Mouse (Mus musculus): Measurements from ENCODE around the gene Cadps. TPM values are rescaled to one million over a fixed set of nuclear protein-coding genes. Genes with fewer than 3 reads are reported as not detected.

The Cadps gene
- 63.2 and 63.4 TPM in 2 replicates for polyA plus RNA-seq (2014; fragmentation: Nextera tagmentation; extraction: Ambion mirVana)

DNA sequence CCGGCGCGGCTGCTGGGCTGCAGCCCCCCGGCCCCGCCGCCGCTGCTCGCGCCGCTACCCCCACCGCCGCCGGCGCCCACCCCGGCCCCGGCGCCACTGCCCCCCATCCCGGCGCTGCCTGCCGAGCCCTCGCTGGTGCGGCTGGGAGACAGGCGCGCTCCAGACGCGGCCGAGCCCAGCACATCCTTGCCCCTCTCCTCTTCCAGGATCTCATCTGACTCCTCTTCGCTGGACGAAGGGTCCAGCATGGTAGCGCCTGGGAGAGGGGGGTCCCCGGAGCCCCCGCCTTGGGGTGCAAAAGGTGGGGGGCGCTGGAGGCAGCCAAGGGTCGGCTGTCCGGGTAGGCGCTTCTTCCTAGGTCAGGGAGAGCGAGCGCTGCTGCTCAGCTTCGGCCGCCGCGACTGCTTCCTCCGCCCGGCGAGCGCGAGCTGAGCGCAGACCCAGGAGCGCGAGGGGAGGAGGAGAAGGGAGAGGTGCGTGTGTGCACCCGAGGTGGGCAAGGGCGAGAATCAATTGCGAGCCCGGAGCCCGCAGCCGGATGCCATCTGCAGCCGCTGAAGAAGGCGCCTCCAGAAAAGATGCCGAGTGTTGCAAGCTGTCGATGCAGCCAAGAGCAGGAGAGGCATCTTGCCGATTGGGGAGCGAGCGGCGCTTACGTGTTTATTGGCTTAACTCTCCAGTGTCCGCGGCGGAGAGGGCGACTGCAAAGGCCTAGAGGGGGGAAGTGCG, at the start of gene Cadps:
Gene Cadps, minus strand, starts transcription at position 589 of the 729 bp plus-strand sequence.
- H3K4me2 ChIP-seq (replicated peaks), result peak within 1 kb of the TSS; percentile 72
- H3K27ac ChIP-seq, result peak within 1 kb of the TSS; percentile 98
- H3K4me3 ChIP-seq (replicated peaks; ENCODE audit: low read length), result peak within 1 kb of the TSS; percentile 60
- DNase-seq (ENCODE audit: low spot score), result peak; percentile 79
- H3K36me3 ChIP-seq (replicated peaks; ENCODE audit: control insufficient read depth, insufficient read depth), result no peaks in the 10 kb centered on the region
- peaks cover 25% of the 10 kb centered on the region for H3K4me1 ChIP-seq (replicated peaks; ENCODE audit: control insufficient read depth, insufficient read depth, low read length)
- no peaks in the 10 kb centered on the region for H3K27me3 ChIP-seq (ENCODE audit: control insufficient read depth, insufficient read depth, low read length)
- H3K9me3 ChIP-seq (ENCODE audit: control insufficient read depth, low read length), result no peaks in the 10 kb centered on the region
- ATAC-seq (ENCODE audit: low FRiP score), result peak; percentile 84
- under 1% methylated on average over 70 of the region's 71 CpGs for whole genome bisulfite sequencing
- H3K9ac ChIP-seq, result peak within 1 kb of the TSS; percentile 84

DNA sequence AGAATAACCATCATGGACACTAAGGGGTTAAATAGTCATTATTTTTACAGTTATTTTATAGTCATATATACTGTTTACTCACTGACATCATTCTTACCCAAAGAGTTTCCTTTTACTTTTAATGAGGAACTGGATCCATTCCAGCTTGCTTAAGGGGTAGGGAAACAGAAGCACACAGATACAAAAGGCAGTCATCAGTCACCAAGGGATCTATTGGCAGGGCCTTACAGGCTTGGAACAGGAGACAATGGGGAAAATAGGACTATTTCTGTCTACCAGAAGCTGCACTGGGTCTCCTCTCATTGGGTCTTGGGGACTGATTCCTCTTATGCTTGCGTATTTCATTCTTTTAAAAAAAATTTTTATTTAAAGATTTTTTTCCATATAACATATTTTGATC, 46.7 kb upstream of the Cadps start:
- no peak for ATAC-seq (ENCODE audit: low FRiP score)
- Histone ChIP-seq H3K27ac (no peak overlapping the region), H3K27me3 (ENCODE audit: control insufficient read depth, insufficient read depth, low read length) (no peaks in the 10 kb centered on the region), H3K4me1 (replicated peaks; ENCODE audit: control insufficient read depth, insufficient read depth, low read length) (no peaks in the 10 kb centered on the region), H3K36me3 (replicated peaks; ENCODE audit: control insufficient read depth, insufficient read depth) (no peaks in the 10 kb centered on the region), H3K9me3 (ENCODE audit: control insufficient read depth, low read length) (no peaks in the 10 kb centered on the region), H3K4me2 (replicated peaks) (no peak overlapping the region), H3K9ac (no peak overlapping the region), H3K4me3 (replicated peaks; ENCODE audit: low read length) (no peak overlapping the region)
- DNase-seq (ENCODE audit: low spot score), result peak; percentile 23
- WGBS, result 88% methylated on average over 1 of the region's 1 CpGs

DNA sequence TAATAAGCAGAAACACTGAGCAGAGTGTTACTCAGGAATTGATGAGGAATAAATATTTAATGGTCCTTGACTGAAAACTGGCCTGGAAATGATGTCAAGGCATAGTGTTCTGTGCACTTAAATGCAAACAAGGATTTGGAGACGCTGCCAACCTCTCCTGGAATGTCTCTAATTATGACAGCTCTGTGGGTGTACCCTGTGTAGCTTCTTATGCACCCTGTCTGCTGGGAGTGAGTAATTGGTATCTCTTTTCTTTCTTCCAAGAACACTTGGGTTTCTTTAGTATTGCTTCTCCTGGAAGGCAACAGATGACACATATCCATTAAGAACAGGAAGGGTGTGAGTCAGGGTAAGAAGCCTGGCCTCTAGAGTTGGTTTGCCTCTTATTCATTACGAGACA, 42.4 kb upstream of the Cadps start:
- Histone ChIP-seq H3K27ac (no peak overlapping the region), H3K4me2 (replicated peaks) (no peak overlapping the region), H3K27me3 (ENCODE audit: control insufficient read depth, insufficient read depth, low read length) (no peaks in the 10 kb centered on the region), H3K9ac (no peak overlapping the region), H3K9me3 (ENCODE audit: control insufficient read depth, low read length) (no peaks in the 10 kb centered on the region), H3K36me3 (replicated peaks; ENCODE audit: control insufficient read depth, insufficient read depth) (no peaks in the 10 kb centered on the region), H3K4me1 (replicated peaks; ENCODE audit: control insufficient read depth, insufficient read depth, low read length) (no peaks in the 10 kb centered on the region), H3K4me3 (replicated peaks; ENCODE audit: low read length) (no peak overlapping the region)
- ATAC-seq (ENCODE audit: low FRiP score) (no peak), DNase-seq (ENCODE audit: low spot score) (no peak)
- WGBS, result 71% methylated on average over 2 of the region's 2 CpGs

DNA sequence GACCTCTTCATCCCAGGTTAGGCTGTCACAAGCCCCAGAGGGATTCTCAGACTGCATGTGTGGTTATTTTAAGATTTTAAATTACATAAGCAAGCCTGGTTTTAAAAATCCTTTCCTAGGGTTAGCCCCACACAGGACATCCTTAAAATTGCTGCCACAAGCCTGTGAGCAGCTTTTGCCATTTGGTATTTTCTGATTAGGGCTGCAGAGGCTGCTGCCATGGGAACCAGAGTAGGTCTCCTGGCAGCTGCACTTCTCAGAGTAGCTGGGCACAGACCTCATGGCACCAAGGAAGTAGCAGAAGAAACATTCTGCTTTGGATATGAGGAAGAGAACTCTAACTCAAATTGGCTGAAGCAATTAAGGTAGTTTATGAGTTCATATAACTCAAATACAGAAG, 21.0 kb upstream of the Cadps start:
- Histone ChIP-seq H3K4me1 (replicated peaks; ENCODE audit: control insufficient read depth, insufficient read depth, low read length) (no peaks in the 10 kb centered on the region), H3K4me3 (replicated peaks; ENCODE audit: low read length) (no peak overlapping the region), H3K36me3 (replicated peaks; ENCODE audit: control insufficient read depth, insufficient read depth) (no peaks in the 10 kb centered on the region), H3K9me3 (ENCODE audit: control insufficient read depth, low read length) (no peaks in the 10 kb centered on the region), H3K9ac (no peak overlapping the region), H3K27me3 (ENCODE audit: control insufficient read depth, insufficient read depth, low read length) (no peaks in the 10 kb centered on the region), H3K4me2 (replicated peaks) (no peak overlapping the region), H3K27ac (no peak overlapping the region)
- ATAC-seq (ENCODE audit: low FRiP score) (no peak), DNase-seq (ENCODE audit: low spot score) (no peak)

DNA sequence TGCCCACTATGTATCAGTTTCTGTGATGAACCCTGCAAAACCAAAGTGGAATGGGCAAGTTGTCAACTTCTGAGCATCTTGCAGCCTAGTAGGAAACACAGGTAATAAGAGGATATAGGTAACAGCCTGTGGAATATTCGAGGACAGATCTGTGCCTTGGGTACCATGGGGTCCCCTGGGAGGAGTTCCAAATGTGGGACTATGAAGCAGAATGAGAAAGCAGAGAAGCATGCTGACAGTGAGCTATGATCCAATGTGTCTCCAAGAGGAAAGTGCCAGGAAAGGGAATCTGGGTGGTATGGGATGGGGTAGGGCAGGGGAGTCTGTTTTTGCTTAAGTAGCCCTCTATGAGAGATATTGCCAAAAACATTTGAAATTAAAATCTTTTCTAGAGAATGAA, 16.6 kb upstream of the Cadps start:
- H3K9ac ChIP-seq, result no peak overlapping the region
- no peaks in the 10 kb centered on the region for H3K36me3 ChIP-seq (replicated peaks; ENCODE audit: control insufficient read depth, insufficient read depth)
- no peak overlapping the region for H3K4me3 ChIP-seq (replicated peaks; ENCODE audit: low read length)
- ATAC-seq (ENCODE audit: low FRiP score) (no peak), DNase-seq (ENCODE audit: low spot score) (no peak)
- 61% methylated on average over 1 of the region's 1 CpGs for WGBS
- H3K4me1 ChIP-seq (replicated peaks; ENCODE audit: control insufficient read depth, insufficient read depth, low read length), result no peaks in the 10 kb centered on the region
- H3K27me3 ChIP-seq (ENCODE audit: control insufficient read depth, insufficient read depth, low read length), result no peaks in the 10 kb centered on the region
- no peaks in the 10 kb centered on the region for H3K9me3 ChIP-seq (ENCODE audit: control insufficient read depth, low read length)
- H3K27ac ChIP-seq, result no peak overlapping the region
- no peak overlapping the region for H3K4me2 ChIP-seq (replicated peaks)

DNA sequence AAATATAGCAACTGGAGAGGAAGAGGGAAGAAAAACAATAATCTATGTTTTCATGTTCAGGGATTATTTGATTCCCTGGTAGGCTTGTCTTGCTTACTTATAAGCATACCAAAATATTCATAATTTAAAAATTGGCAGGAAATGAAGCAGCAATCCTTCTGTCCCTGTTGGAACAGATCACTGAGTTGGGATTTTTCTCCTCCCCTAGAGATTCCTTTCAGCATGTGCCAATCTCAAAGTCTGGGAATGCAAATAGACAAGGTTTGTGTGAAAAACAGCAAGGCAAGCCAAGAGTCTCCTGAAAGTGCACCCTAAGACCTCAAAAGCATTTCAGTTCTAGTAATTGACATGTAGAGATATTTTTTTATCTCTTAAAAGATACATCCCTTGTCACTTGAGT, 16.1 kb upstream of the Cadps start:
- no peaks in the 10 kb centered on the region for H3K27me3 ChIP-seq (ENCODE audit: control insufficient read depth, insufficient read depth, low read length)
- H3K9me3 ChIP-seq (ENCODE audit: control insufficient read depth, low read length), result no peaks in the 10 kb centered on the region
- no peaks in the 10 kb centered on the region for H3K36me3 ChIP-seq (replicated peaks; ENCODE audit: control insufficient read depth, insufficient read depth)
- DNase-seq (ENCODE audit: low spot score) (no peak), ATAC-seq (ENCODE audit: low FRiP score) (no peak)
- no peak overlapping the region for H3K9ac ChIP-seq
- no peak overlapping the region for H3K27ac ChIP-seq
- H3K4me1 ChIP-seq (replicated peaks; ENCODE audit: control insufficient read depth, insufficient read depth, low read length), result no peaks in the 10 kb centered on the region
- no peak overlapping the region for H3K4me3 ChIP-seq (replicated peaks; ENCODE audit: low read length)
- H3K4me2 ChIP-seq (replicated peaks), result no peak overlapping the region

DNA sequence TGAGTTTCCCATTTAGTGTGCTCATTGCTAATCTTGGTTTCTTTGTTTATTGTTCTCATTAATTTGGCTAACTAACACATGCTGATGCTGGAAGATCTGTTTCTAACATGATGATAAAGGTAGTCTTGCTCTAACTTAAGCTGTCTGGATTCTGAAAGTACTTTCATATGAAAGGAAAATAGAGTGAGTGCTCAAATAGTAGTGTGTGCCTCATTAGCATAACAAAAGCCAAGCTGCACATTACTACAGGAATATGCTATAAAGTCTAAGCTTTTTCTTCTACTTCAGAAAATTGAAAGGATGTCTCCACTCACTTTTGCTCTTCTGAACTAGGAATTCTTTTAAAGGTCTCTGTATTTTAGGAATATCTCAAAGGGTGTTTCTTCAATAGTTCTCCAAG, 15.4 kb upstream of the Cadps start:
- no peak overlapping the region for H3K4me2 ChIP-seq (replicated peaks)
- no peak overlapping the region for H3K27ac ChIP-seq
- H3K9me3 ChIP-seq (ENCODE audit: control insufficient read depth, low read length), result no peaks in the 10 kb centered on the region
- H3K36me3 ChIP-seq (replicated peaks; ENCODE audit: control insufficient read depth, insufficient read depth), result no peaks in the 10 kb centered on the region
- no peaks in the 10 kb centered on the region for H3K4me1 ChIP-seq (replicated peaks; ENCODE audit: control insufficient read depth, insufficient read depth, low read length)
- H3K4me3 ChIP-seq (replicated peaks; ENCODE audit: low read length), result no peak overlapping the region
- H3K27me3 ChIP-seq (ENCODE audit: control insufficient read depth, insufficient read depth, low read length), result no peaks in the 10 kb centered on the region
- no peak overlapping the region for H3K9ac ChIP-seq
- DNase-seq (ENCODE audit: low spot score) (no peak), ATAC-seq (ENCODE audit: low FRiP score) (no peak)

DNA sequence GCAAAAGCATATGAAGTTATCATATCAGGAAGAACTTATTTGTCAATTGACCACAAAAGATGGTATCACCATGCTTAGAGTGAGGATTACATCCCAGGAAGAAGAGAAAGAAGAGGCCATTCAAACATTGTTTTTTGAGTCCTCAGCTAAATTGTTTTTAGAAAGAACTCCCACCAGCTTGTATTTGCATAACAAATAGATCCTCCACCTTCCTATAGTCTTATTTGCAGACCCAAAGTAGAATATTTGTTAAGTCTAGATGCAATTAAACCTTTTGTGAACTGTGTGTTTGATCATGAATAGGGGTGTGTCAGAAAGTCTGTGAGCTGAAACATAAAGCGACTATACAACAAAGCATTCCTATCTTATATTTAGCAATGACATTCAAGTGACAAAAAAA, 15.0 kb upstream of the Cadps start:
- no peak overlapping the region for H3K4me3 ChIP-seq (replicated peaks; ENCODE audit: low read length)
- no peak for DNase-seq (ENCODE audit: low spot score)
- H3K9ac ChIP-seq, result no peak overlapping the region
- no peaks in the 10 kb centered on the region for H3K9me3 ChIP-seq (ENCODE audit: control insufficient read depth, low read length)
- no peaks in the 10 kb centered on the region for H3K27me3 ChIP-seq (ENCODE audit: control insufficient read depth, insufficient read depth, low read length)
- no peak overlapping the region for H3K4me2 ChIP-seq (replicated peaks)
- WGBS, result 12% methylated on average over 1 of the region's 1 CpGs
- H3K27ac ChIP-seq, result no peak overlapping the region
- H3K36me3 ChIP-seq (replicated peaks; ENCODE audit: control insufficient read depth, insufficient read depth), result no peaks in the 10 kb centered on the region
- ATAC-seq (ENCODE audit: low FRiP score), result no peak
- H3K4me1 ChIP-seq (replicated peaks; ENCODE audit: control insufficient read depth, insufficient read depth, low read length), result no peaks in the 10 kb centered on the region

DNA sequence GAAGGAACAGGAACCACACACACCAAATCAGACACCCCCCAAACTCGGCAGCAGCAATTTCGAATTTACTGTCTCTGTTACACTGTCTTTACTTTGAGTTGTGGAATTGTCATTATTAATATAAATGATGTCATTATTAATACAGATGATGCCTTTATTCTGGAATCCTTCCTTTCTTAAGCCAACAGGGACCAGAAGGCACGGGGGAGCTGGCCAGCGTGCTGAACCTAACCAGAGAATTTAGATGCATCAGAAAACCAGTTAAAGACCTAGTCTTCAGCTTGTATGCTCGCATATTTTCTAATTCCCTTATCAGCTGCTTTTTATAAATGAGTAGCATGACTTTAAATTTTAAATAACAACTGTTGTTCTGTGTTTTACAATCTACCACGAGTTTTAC, 902 bp upstream of the Cadps start:
- ATAC-seq (ENCODE audit: low FRiP score), result no peak
- Histone ChIP-seq H3K4me3 (replicated peaks; ENCODE audit: low read length) (peak overlapping the region; percentile 60), H3K9me3 (ENCODE audit: control insufficient read depth, low read length) (no peaks in the 10 kb centered on the region), H3K36me3 (replicated peaks; ENCODE audit: control insufficient read depth, insufficient read depth) (no peaks in the 10 kb centered on the region), H3K4me1 (replicated peaks; ENCODE audit: control insufficient read depth, insufficient read depth, low read length) (peaks cover 20% of the 10 kb centered on the region), H3K9ac (no peak overlapping the region), H3K4me2 (replicated peaks) (peak overlapping the region; percentile 72), H3K27me3 (ENCODE audit: control insufficient read depth, insufficient read depth, low read length) (no peaks in the 10 kb centered on the region), H3K27ac (peak overlapping the region; percentile 98; the same call in 1 of the 2 replicates)
- 13% methylated on average over 6 of the region's 6 CpGs for WGBS
- DNase-seq (ENCODE audit: low spot score), result peak; percentile 43

All from hindbrain, embryonic 14.5 days (tissue).